Mouse (Mus musculus): ENCODE results near the gene Tamm41. TPM values are rescaled to one million over a fixed set of nuclear protein-coding genes. Genes with fewer than 3 reads are reported as not detected.

Gene Tamm41
- polyA plus RNA-seq, 1 experiment from 2014 or later = 55.1 TPM

- Histone ChIP-seq H3K36me3 (ENCODE audit: control insufficient read depth, insufficient read depth, low read length) (peaks cover 41% of the 10 kb centered on the region), H3K4me2 (ENCODE audit: low read length) (no peak overlapping the region), H3K27ac (replicated peaks; ENCODE audit: low read depth, low read length) (no peak overlapping the region), H3K27me3 (ENCODE audit: control insufficient read depth, insufficient read depth, low read length) (no peaks in the 10 kb centered on the region), H3K9ac (replicated peaks; ENCODE audit: low read length) (no peak overlapping the region), H3K4me3 (replicated peaks; ENCODE audit: low read depth, low read length) (no peak overlapping the region), H3K4me1 (ENCODE audit: control insufficient read depth, insufficient read depth, low read length) (0 out of 2 replicates have a peak, but pooled peaks cover 5% of the 10 kb centered on the region), H3K9me3 (ENCODE audit: control insufficient read depth, low read length) (no peaks in the 10 kb centered on the region)
- WGBS = 92% methylated on average over 9 of the region's 9 CpGs
- DNase-seq (no peak), ATAC-seq (ENCODE audit: low FRiP score, low TSS enrichment) (no peak)
These were observed 27.4 kb downstream of the Tamm41 start for GRCm38 (mm10) chr6:115010304-115010703.

GRCm38 (mm10) chr6:115007728-115008127 is 29.9 kb downstream of the Tamm41 start:
- no peak overlapping the region for H3K9ac ChIP-seq (replicated peaks; ENCODE audit: low read length)

GRCm38 (mm10) chr6:115006948-115007347 is 30.7 kb downstream of the Tamm41 start:
- 29% methylated on average over 6 of the region's 6 CpGs for WGBS
- DNase-seq (peak; percentile 23), ATAC-seq (ENCODE audit: low FRiP score, low TSS enrichment) (no peak)
- Histone ChIP-seq H3K9me3 (ENCODE audit: control insufficient read depth, low read length) (no peaks in the 10 kb centered on the region), H3K36me3 (ENCODE audit: control insufficient read depth, insufficient read depth, low read length) (peaks cover 33% of the 10 kb centered on the region), H3K4me1 (ENCODE audit: control insufficient read depth, insufficient read depth, low read length) (0 out of 2 replicates have a peak, but pooled peaks cover 5% of the 10 kb centered on the region), H3K4me2 (ENCODE audit: low read length) (no peak overlapping the region), H3K27me3 (ENCODE audit: control insufficient read depth, insufficient read depth, low read length) (no peaks in the 10 kb centered on the region), H3K9ac (replicated peaks; ENCODE audit: low read length) (no peak overlapping the region), H3K27ac (replicated peaks; ENCODE audit: low read depth, low read length) (no peak overlapping the region), H3K4me3 (replicated peaks; ENCODE audit: low read depth, low read length) (no peak overlapping the region)

More at GRCm38 (mm10) chr6:115007728-115008127, 29.9 kb downstream of the Tamm41 start:
- H3K4me1 ChIP-seq (ENCODE audit: control insufficient read depth, insufficient read depth, low read length) = 0 out of 2 replicates have a peak, but pooled peaks cover 5% of the 10 kb centered on the region
- H3K4me3 ChIP-seq (replicated peaks; ENCODE audit: low read depth, low read length) = no peak overlapping the region
- H3K27ac ChIP-seq (replicated peaks; ENCODE audit: low read depth, low read length) = no peak overlapping the region
- no peak overlapping the region for H3K4me2 ChIP-seq (ENCODE audit: low read length)
- WGBS = 25% methylated on average over 5 of the region's 5 CpGs
- ATAC-seq (ENCODE audit: low FRiP score, low TSS enrichment) = no peak
- DNase-seq = peak; percentile 87
- H3K9me3 ChIP-seq (ENCODE audit: control insufficient read depth, low read length) = no peaks in the 10 kb centered on the region
- H3K36me3 ChIP-seq (ENCODE audit: control insufficient read depth, insufficient read depth, low read length) = peaks cover 38% of the 10 kb centered on the region
- no peaks in the 10 kb centered on the region for H3K27me3 ChIP-seq (ENCODE audit: control insufficient read depth, insufficient read depth, low read length)

- Histone ChIP-seq H3K4me2 (ENCODE audit: low read length) (no peak overlapping the region), H3K36me3 (ENCODE audit: control insufficient read depth, insufficient read depth, low read length) (peaks cover 24% of the 10 kb centered on the region), H3K27ac (replicated peaks; ENCODE audit: low read depth, low read length) (no peak overlapping the region), H3K4me1 (ENCODE audit: control insufficient read depth, insufficient read depth, low read length) (0 out of 2 replicates have a peak, but pooled peaks cover 5% of the 10 kb centered on the region), H3K4me3 (replicated peaks; ENCODE audit: low read depth, low read length) (no peak overlapping the region), H3K9ac (replicated peaks; ENCODE audit: low read length) (no peak overlapping the region), H3K9me3 (ENCODE audit: control insufficient read depth, low read length) (no peaks in the 10 kb centered on the region), H3K27me3 (ENCODE audit: control insufficient read depth, insufficient read depth, low read length) (no peaks in the 10 kb centered on the region)
- DNase-seq (no peak), ATAC-seq (ENCODE audit: low FRiP score, low TSS enrichment) (no peak)
- 73% methylated on average over 3 of the region's 3 CpGs for WGBS
These were observed 31.6 kb downstream of the Tamm41 start for GRCm38 (mm10) chr6:115006065-115006464.

GRCm38 (mm10) chr6:115005351-115005890 is 32.3 kb downstream of the Tamm41 start:
- DNase-seq = no peak
- Histone ChIP-seq H3K4me2 (ENCODE audit: low read length) (no peak overlapping the region), H3K9ac (replicated peaks; ENCODE audit: low read length) (no peak overlapping the region), H3K9me3 (ENCODE audit: control insufficient read depth, low read length) (no peaks in the 10 kb centered on the region), H3K27ac (replicated peaks; ENCODE audit: low read depth, low read length) (no peak overlapping the region), H3K4me1 (ENCODE audit: control insufficient read depth, insufficient read depth, low read length) (0 out of 2 replicates have a peak, but pooled peaks cover 5% of the 10 kb centered on the region), H3K27me3 (ENCODE audit: control insufficient read depth, insufficient read depth, low read length) (no peaks in the 10 kb centered on the region), H3K36me3 (ENCODE audit: control insufficient read depth, insufficient read depth, low read length) (peaks cover 19% of the 10 kb centered on the region), H3K4me3 (replicated peaks; ENCODE audit: low read depth, low read length) (no peak overlapping the region)
- 88% methylated on average over 8 of the region's 8 CpGs for WGBS
- ATAC-seq (ENCODE audit: low FRiP score, low TSS enrichment) = no peak

GRCm38 (mm10) chr6:115004636-115005035 is 33.0 kb downstream of the Tamm41 start:
- 85% methylated on average over 8 of the region's 8 CpGs for WGBS
- no peak overlapping the region for H3K27ac ChIP-seq (replicated peaks; ENCODE audit: low read depth, low read length)
- H3K9me3 ChIP-seq (ENCODE audit: control insufficient read depth, low read length) = no peaks in the 10 kb centered on the region
- no peak for DNase-seq
- no peak for ATAC-seq (ENCODE audit: low FRiP score, low TSS enrichment)
- no peaks in the 10 kb centered on the region for H3K27me3 ChIP-seq (ENCODE audit: control insufficient read depth, insufficient read depth, low read length)
- 0 out of 2 replicates have a peak, but pooled peaks cover 5% of the 10 kb centered on the region for H3K4me1 ChIP-seq (ENCODE audit: control insufficient read depth, insufficient read depth, low read length)
- H3K36me3 ChIP-seq (ENCODE audit: control insufficient read depth, insufficient read depth, low read length) = peaks cover 15% of the 10 kb centered on the region
- no peak overlapping the region for H3K4me3 ChIP-seq (replicated peaks; ENCODE audit: low read depth, low read length)
- H3K4me2 ChIP-seq (ENCODE audit: low read length) = no peak overlapping the region
- no peak overlapping the region for H3K9ac ChIP-seq (replicated peaks; ENCODE audit: low read length)

GRCm38 (mm10) chr6:114998374-114999031 is 39.2 kb downstream of the Tamm41 start:
- Histone ChIP-seq H3K4me2 (ENCODE audit: low read length) (no peak overlapping the region), H3K4me1 (ENCODE audit: control insufficient read depth, insufficient read depth, low read length) (no peaks in the 10 kb centered on the region), H3K27me3 (ENCODE audit: control insufficient read depth, insufficient read depth, low read length) (no peaks in the 10 kb centered on the region), H3K9ac (replicated peaks; ENCODE audit: low read length) (no peak overlapping the region), H3K27ac (replicated peaks; ENCODE audit: low read depth, low read length) (no peak overlapping the region), H3K4me3 (replicated peaks; ENCODE audit: low read depth, low read length) (no peak overlapping the region), H3K9me3 (ENCODE audit: control insufficient read depth, low read length) (no peaks in the 10 kb centered on the region), H3K36me3 (ENCODE audit: control insufficient read depth, insufficient read depth, low read length) (0 out of 2 replicates have a peak, but pooled peaks cover 2% of the 10 kb centered on the region)
- no peak for DNase-seq
- 89% methylated on average over 16 of the region's 16 CpGs for WGBS
- ATAC-seq (ENCODE audit: low FRiP score, low TSS enrichment) = no peak

GRCm38 (mm10) chr6:114997471-114997870 is 40.2 kb downstream of the Tamm41 start:
- H3K27me3 ChIP-seq (ENCODE audit: control insufficient read depth, insufficient read depth, low read length) = no peaks in the 10 kb centered on the region
- H3K4me1 ChIP-seq (ENCODE audit: control insufficient read depth, insufficient read depth, low read length) = no peaks in the 10 kb centered on the region

GRCm38 (mm10) chr6:114996910-114997309 is 40.8 kb downstream of the Tamm41 start:
- no peaks in the 10 kb centered on the region for H3K4me1 ChIP-seq (ENCODE audit: control insufficient read depth, insufficient read depth, low read length)
- no peaks in the 10 kb centered on the region for H3K27me3 ChIP-seq (ENCODE audit: control insufficient read depth, insufficient read depth, low read length)
- no peak overlapping the region for H3K4me2 ChIP-seq (ENCODE audit: low read length)
- H3K9ac ChIP-seq (replicated peaks; ENCODE audit: low read length) = no peak overlapping the region
- 0 out of 2 replicates have a peak, but pooled peaks cover 2% of the 10 kb centered on the region for H3K36me3 ChIP-seq (ENCODE audit: control insufficient read depth, insufficient read depth, low read length)
- DNase-seq (no peak), ATAC-seq (ENCODE audit: low FRiP score, low TSS enrichment) (no peak)
- H3K27ac ChIP-seq (replicated peaks; ENCODE audit: low read depth, low read length) = no peak overlapping the region
- WGBS = 90% methylated on average over 5 of the region's 5 CpGs
- H3K4me3 ChIP-seq (replicated peaks; ENCODE audit: low read depth, low read length) = no peak overlapping the region
- no peaks in the 10 kb centered on the region for H3K9me3 ChIP-seq (ENCODE audit: control insufficient read depth, low read length)

More at GRCm38 (mm10) chr6:114997471-114997870, 40.2 kb downstream of the Tamm41 start:
- H3K4me3 ChIP-seq (replicated peaks; ENCODE audit: low read depth, low read length) = no peak overlapping the region
- ATAC-seq (ENCODE audit: low FRiP score, low TSS enrichment) = no peak
- H3K4me2 ChIP-seq (ENCODE audit: low read length) = no peak overlapping the region
- H3K9ac ChIP-seq (replicated peaks; ENCODE audit: low read length) = no peak overlapping the region
- 0 out of 2 replicates have a peak, but pooled peaks cover 2% of the 10 kb centered on the region for H3K36me3 ChIP-seq (ENCODE audit: control insufficient read depth, insufficient read depth, low read length)
- H3K27ac ChIP-seq (replicated peaks; ENCODE audit: low read depth, low read length) = no peak overlapping the region
- DNase-seq = no peak
- WGBS = 86% methylated on average over 5 of the region's 5 CpGs
- H3K9me3 ChIP-seq (ENCODE audit: control insufficient read depth, low read length) = no peaks in the 10 kb centered on the region

All from midbrain, embryonic 14.5 days (tissue).